Mouse (Mus musculus) monocyte, adult 2 months (primary cell): Measurements from ENCODE around the gene Gabbr2.
"Not testable (repeated sequence)": the region's sequence is repeated elsewhere in the genome, so short reads cannot be mapped to it uniquely, and the experiment has no call there.

ENCODE experiments used
- DNase-seq, 2 experiments: peaks; one replicate each; pipeline ENCODE4 v3.0.0; 2022; ENCODE audit warnings: low spot score in 2 of 2, low read depth in 1 of 2

The Gabbr2 gene

DNA sequence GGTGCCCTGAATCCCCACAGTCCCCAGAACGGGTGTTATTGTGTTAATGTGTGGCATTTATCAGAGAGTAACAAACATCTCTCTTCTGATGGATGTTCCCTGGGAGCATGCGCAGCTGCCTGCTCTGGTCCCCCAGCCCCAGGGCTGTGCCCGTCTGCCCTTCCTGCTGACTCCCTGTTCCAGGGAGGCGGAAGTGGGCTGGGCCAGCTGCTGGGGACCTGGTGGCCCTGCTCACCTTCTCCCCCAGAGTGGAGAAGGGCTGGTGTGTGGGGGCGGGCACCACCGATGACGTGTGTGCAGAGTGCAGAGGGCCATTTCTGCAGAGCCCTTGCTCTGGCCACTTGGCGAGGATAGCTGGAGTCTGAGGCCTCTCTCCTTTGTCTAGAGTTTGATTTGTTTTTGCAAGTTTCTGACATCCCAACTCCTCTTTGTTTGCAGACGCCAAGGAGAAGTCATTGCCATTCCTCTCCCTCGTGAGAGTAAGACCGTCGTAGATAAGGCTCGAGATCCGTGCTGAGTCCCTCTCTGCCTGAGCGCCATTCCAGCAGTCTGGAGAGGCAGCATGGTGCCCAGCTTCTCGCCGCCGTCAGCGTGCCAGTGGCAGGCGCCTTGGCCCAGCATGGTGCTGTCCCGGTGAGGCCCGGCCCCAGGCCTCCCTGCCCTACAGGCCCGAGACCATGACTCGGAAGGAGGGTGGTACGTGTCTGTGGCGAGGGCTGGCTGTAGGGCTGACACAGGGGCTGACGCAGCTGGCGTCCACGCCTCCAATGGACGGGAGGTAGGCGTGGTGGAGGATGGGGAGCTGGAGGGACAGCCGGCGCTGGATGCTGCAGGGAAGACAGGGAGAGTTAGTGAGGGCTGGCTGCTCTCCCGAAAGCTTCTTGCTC, 327.3 kb downstream of the Gabbr2 start:
- DNase-seq, result no peak

DNA sequence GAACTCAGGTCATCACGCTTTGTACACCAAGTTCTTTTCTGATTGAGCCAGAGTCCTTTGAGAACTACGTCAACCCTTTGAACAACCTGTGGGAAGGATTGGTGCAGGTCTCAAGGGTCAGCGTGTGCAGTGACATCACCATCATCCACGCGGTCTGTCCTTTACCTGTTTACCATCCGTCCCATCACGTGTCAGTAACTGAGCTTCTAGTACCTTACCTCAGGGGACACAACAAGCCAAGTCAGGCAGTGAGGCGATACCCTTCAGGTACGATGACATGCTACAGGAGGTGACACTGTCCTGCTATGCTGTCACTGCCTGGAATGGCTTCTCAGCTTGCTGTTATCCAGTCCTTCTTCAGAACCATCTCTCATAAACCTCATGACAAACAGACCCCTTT, 330.2 kb downstream of the Gabbr2 start:
- DNase-seq, result no peak

GRCm38 (mm10) chr4:46658946-46659345, 332.7 kb downstream of the Gabbr2 start:
- no peak for DNase-seq

- peak in 1 of 2 experiments; percentile 69 for DNase-seq
These were observed 334.6 kb downstream of the Gabbr2 start for GRCm38 (mm10) chr4:46657116-46657515.

- DNase-seq, result no peak
These were observed 335.7 kb downstream of the Gabbr2 start for GRCm38 (mm10) chr4:46655956-46656355.

GRCm38 (mm10) chr4:46655298-46655697, 336.4 kb downstream of the Gabbr2 start:
- no peak for DNase-seq

GRCm38 (mm10) chr4:46650086-46650753, 341.5 kb downstream of the Gabbr2 start, which contains the start of gene Tbc1d2:
Tbc1d2 (minus strand) TSS chr4:46650209.
- DNase-seq, result peak; percentile 89 to 95

GRCm38 (mm10) chr4:46649161-46649560, 342.5 kb downstream of the Gabbr2 start:
- DNase-seq, result no peak

DNA sequence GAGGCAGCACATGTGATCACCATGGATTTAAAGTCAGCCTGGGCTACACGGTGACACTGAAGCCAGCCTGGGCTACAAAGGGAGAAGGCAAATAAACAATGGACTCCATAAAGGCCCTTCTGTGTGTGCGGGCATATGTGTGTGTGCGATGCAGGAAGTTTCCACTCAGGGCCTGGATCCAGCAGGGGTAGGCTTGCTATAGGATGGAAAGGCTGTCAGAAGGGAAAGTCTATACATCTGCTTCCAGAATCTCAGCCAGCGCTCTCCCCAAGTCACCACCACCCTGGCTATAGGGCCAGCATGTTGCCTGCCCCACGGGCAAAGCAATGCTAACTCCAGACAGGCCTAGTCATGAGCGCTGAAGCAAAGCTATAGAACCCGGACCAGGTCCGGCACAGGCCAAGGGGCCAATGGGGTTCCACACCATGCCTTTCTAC, 348.0 kb downstream of the Gabbr2 start:
- DNase-seq, result no peak

DNA sequence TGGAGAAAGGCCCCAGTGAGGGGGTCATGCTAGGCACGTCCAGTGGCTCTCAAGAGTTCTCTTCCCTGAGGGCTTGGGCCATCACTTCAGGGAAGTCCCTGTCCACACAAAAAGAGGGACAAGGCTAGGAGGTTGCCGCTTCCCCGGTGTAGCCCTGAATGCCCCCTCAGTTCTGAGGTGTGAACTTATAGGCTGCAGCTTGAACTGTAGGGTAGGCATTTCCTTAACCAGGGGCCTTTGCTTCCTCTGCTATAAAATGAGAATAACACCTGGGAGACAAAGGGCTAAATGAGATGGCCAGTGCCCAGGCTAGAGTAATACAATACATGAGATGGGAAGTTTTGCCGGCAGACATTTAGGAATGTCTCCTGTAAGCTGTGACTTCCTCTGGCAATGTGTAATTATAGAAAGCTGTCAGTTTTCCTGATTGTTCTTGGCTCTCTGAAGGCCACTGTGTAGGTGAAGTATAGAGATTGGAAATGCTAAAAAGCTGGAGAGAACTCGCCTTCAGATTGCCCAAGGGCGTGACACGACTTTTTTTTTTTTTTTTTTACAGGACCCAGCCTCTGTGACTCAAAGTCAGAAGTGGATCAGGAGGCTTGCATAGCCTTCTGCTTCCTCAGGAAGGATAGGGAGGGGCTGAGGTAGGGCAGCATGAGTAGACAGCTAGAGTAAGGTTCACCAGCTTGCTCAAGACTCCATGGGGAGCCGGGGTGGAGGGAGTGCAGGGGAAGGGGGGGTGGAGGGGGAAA, 348.6 kb downstream of the Gabbr2 start:
- DNase-seq, result peak; percentile 29 to 72

- DNase-seq, result no peak
These were observed 350.4 kb downstream of the Gabbr2 start for GRCm38 (mm10) chr4:46641283-46641682.

GRCm38 (mm10) chr4:46639866-46640265, 351.8 kb downstream of the Gabbr2 start:
- no peak for DNase-seq

- not testable (repeated sequence) for DNase-seq
These were observed 354.4 kb downstream of the Gabbr2 start for GRCm38 (mm10) chr4:46637250-46637649.

GRCm38 (mm10) chr4:46635702-46636430, 355.8 kb downstream of the Gabbr2 start:
- DNase-seq, result no peak

GRCm38 (mm10) chr4:46634881-46635280, 356.8 kb downstream of the Gabbr2 start:
- no peak for DNase-seq

- not testable (repeated sequence) for DNase-seq
These were observed 358.1 kb downstream of the Gabbr2 start for GRCm38 (mm10) chr4:46633565-46633964.

- DNase-seq, result no peak
These were observed 359.2 kb downstream of the Gabbr2 start for GRCm38 (mm10) chr4:46632465-46632864.

GRCm38 (mm10) chr4:46630390-46630789, 361.3 kb downstream of the Gabbr2 start:
- peak; percentile 74 to 79 for DNase-seq

DNA sequence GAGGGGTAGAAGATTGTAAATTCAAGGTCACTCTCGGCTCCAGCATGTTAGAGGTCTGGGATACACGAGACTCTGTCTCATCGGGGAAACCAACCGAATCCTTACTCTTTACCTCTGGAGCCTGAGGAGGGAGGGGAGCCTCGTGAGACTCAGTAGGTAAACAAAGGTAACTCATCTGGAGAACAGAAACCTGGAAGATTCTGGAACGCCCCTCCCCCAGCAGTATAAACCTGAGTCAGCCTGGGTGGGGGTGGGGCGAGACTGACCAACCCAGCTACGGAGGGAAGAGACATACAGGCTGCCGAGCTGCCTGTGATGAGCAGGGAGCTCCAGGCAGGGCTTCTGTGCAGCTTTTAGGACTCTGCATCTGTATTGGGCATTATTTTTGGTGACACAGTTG, 362.8 kb downstream of the Gabbr2 start:
- no peak for DNase-seq

DNA sequence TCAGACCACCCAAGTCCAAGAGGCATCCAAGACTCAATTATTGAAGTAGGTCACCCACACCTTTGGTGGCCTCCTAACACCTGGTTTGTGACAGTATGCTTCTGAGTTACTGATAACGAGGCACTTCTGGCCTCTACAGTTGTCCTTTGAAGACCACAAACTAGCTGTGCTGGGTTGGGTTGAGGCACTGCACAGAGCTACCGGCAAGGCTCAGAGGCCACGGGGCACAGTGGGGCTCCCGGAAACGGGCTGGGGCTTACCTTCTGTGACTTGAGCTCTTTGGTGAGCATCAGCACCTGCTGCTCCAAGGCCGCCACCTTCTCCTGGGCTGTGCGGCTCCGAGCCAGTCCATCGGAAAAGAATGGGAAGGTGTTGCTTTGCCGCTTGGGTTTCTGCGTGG, 363.6 kb downstream of the Gabbr2 start:
- DNase-seq, result no peak

GRCm38 (mm10) chr4:46625101-46625500, 366.6 kb downstream of the Gabbr2 start:
- no peak for DNase-seq
